Mouse (Mus musculus): ENCODE results near the gene Pcsk5. TPM values are rescaled to one million over a fixed set of nuclear protein-coding genes. Genes with fewer than 3 reads are reported as not detected.

Pcsk5 gene
- total and polyA plus RNA-seq, 2 experiments: 4.2 to 9.9 TPM

- Histone ChIP-seq H3K79me2 (ENCODE audit: control insufficient read depth, insufficient read depth, low read length) (no peaks in the 10 kb centered on the region), H3K36me3 (ENCODE audit: control insufficient read depth, insufficient read depth, low read length) (no peaks in the 10 kb centered on the region; the same call in 1 of the 2 replicates), H3K27me3 (ENCODE audit: control insufficient read depth, insufficient read depth, low read length) (no peaks in the 10 kb centered on the region), H3K27ac (replicated peaks; ENCODE audit: insufficient read depth, low read depth, low read length) (no peak overlapping the region), H3K4me1 (ENCODE audit: control insufficient read depth, insufficient read depth, low read length) (no peaks in the 10 kb centered on the region), H3K9ac (ENCODE audit: low read depth, low read length) (no peak overlapping the region), H3K4me3 (ENCODE audit: insufficient read depth, low read depth, low read length) (no peak overlapping the region)
- 85% methylated on average over 5 of the region's 5 CpGs for WGBS
- no peak for DNase-seq (ENCODE audit: extremely low read depth, low read depth, low spot score)
- no peak for TF ChIP-seq POLR2A (IDR thresholded peaks at IDR 0.05; ENCODE audit: extremely low read depth, insufficient read depth, low read length)
- TF ChIP-seq CTCF (IDR thresholded peaks at IDR 0.05; ENCODE audit: low read depth, low read length): no peak
These were observed 186.5 kb downstream of the Pcsk5 start for GRCm38 (mm10) chr19:17650831-17651502.

DNA sequence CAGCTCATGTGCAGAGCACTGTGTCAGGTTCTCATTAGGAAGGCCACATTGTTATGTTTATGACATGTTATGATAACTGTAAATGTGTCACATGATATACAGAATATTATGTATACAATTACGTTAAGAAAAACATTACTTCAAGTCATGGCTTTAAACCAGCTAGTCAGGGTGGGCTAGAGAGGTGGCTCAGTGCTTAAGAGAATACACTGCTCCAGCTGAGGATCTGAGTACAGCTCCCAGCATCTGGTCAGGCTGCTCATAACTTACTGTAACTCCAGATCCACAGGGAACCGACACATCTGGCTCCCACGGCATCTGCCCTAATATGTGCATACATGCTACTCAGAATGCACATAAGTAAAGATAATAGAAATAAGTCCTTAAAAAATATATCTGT is 187.5 kb downstream of the Pcsk5 start:
- Histone ChIP-seq H3K79me2 (ENCODE audit: control insufficient read depth, insufficient read depth, low read length) (no peaks in the 10 kb centered on the region), H3K9ac (ENCODE audit: low read depth, low read length) (no peak overlapping the region), H3K27me3 (ENCODE audit: control insufficient read depth, insufficient read depth, low read length) (no peaks in the 10 kb centered on the region), H3K27ac (replicated peaks; ENCODE audit: insufficient read depth, low read depth, low read length) (no peak overlapping the region), H3K4me3 (ENCODE audit: insufficient read depth, low read depth, low read length) (no peak overlapping the region), H3K4me1 (ENCODE audit: control insufficient read depth, insufficient read depth, low read length) (no peaks in the 10 kb centered on the region), H3K36me3 (ENCODE audit: control insufficient read depth, insufficient read depth, low read length) (no peaks in the 10 kb centered on the region; the same call in 1 of the 2 replicates)
- 92% methylated on average over 3 of the region's 3 CpGs for WGBS
- TF ChIP-seq CTCF (IDR thresholded peaks at IDR 0.05; ENCODE audit: low read depth, low read length): no peak
- TF ChIP-seq POLR2A (IDR thresholded peaks at IDR 0.05; ENCODE audit: extremely low read depth, insufficient read depth, low read length): no peak
- no peak for DNase-seq (ENCODE audit: extremely low read depth, low read depth, low spot score)

GRCm38 (mm10) chr19:17643128-17643797 is 194.2 kb downstream of the Pcsk5 start:
- TF ChIP-seq POLR2A (IDR thresholded peaks at IDR 0.05; ENCODE audit: extremely low read depth, insufficient read depth, low read length): no peak
- TF ChIP-seq CTCF (IDR thresholded peaks at IDR 0.05; ENCODE audit: low read depth, low read length): no peak
- WGBS: 71% methylated on average over 3 of the region's 3 CpGs
- no peaks in the 10 kb centered on the region for H3K27me3 ChIP-seq (ENCODE audit: control insufficient read depth, insufficient read depth, low read length)
- H3K9ac ChIP-seq (ENCODE audit: low read depth, low read length): no peak overlapping the region
- H3K36me3 ChIP-seq (ENCODE audit: control insufficient read depth, insufficient read depth, low read length): peaks cover 8% of the 10 kb centered on the region
- DNase-seq (ENCODE audit: extremely low read depth, low read depth, low spot score): no peak
- no peaks in the 10 kb centered on the region for H3K79me2 ChIP-seq (ENCODE audit: control insufficient read depth, insufficient read depth, low read length)
- H3K27ac ChIP-seq (replicated peaks; ENCODE audit: insufficient read depth, low read depth, low read length): no peak overlapping the region
- no peak overlapping the region for H3K4me3 ChIP-seq (ENCODE audit: insufficient read depth, low read depth, low read length)
- H3K4me1 ChIP-seq (ENCODE audit: control insufficient read depth, insufficient read depth, low read length): no peaks in the 10 kb centered on the region

- H3K79me2 ChIP-seq (ENCODE audit: control insufficient read depth, insufficient read depth, low read length): no peaks in the 10 kb centered on the region
- no peak overlapping the region for H3K4me3 ChIP-seq (ENCODE audit: insufficient read depth, low read depth, low read length)
- H3K36me3 ChIP-seq (ENCODE audit: control insufficient read depth, insufficient read depth, low read length): peaks cover 3% of the 10 kb centered on the region
- WGBS: 91% methylated on average over 6 of the region's 6 CpGs
- TF ChIP-seq CTCF (IDR thresholded peaks at IDR 0.05; ENCODE audit: low read depth, low read length): no peak
- no peak for TF ChIP-seq POLR2A (IDR thresholded peaks at IDR 0.05; ENCODE audit: extremely low read depth, insufficient read depth, low read length)
- no peaks in the 10 kb centered on the region for H3K4me1 ChIP-seq (ENCODE audit: control insufficient read depth, insufficient read depth, low read length)
- DNase-seq (ENCODE audit: extremely low read depth, low read depth, low spot score): no peak
- no peak overlapping the region for H3K27ac ChIP-seq (replicated peaks; ENCODE audit: insufficient read depth, low read depth, low read length)
- no peaks in the 10 kb centered on the region for H3K27me3 ChIP-seq (ENCODE audit: control insufficient read depth, insufficient read depth, low read length)
- H3K9ac ChIP-seq (ENCODE audit: low read depth, low read length): no peak overlapping the region
These were observed 201.4 kb downstream of the Pcsk5 start for GRCm38 (mm10) chr19:17635984-17636383.

DNA sequence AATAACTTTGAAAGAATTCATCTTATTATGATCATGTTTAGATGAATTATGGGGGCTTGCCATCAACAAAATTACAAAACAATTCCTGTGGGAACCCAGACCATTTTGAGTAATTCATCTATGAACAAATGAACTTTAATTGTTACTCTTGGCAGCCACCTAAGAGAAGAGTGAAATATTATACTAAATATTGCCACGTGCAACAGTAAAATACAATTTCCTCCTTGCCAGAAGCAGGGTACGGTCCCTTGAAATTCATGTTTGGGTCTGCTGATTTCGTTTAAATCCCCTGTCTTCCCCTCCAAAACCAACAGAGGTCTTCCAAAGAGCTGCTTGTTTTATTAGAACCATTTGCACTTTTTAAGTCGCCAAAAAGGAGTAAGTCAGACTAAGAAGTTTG is 221.8 kb downstream of the Pcsk5 start:
- DNase-seq (ENCODE audit: extremely low read depth, low read depth, low spot score): no peak
- H3K27ac ChIP-seq (replicated peaks; ENCODE audit: insufficient read depth, low read depth, low read length): no peak overlapping the region
- no peak overlapping the region for H3K4me3 ChIP-seq (ENCODE audit: insufficient read depth, low read depth, low read length)
- H3K27me3 ChIP-seq (ENCODE audit: control insufficient read depth, insufficient read depth, low read length): no peaks in the 10 kb centered on the region
- no peak overlapping the region for H3K9ac ChIP-seq (ENCODE audit: low read depth, low read length)
- H3K36me3 ChIP-seq (ENCODE audit: control insufficient read depth, insufficient read depth, low read length): 0 out of 2 replicates have a peak, but pooled peaks cover 2% of the 10 kb centered on the region
- no peak for TF ChIP-seq POLR2A (IDR thresholded peaks at IDR 0.05; ENCODE audit: extremely low read depth, insufficient read depth, low read length)
- no peak for TF ChIP-seq CTCF (IDR thresholded peaks at IDR 0.05; ENCODE audit: low read depth, low read length)
- no peaks in the 10 kb centered on the region for H3K79me2 ChIP-seq (ENCODE audit: control insufficient read depth, insufficient read depth, low read length)
- 78% methylated on average over 4 of the region's 4 CpGs for WGBS
- peaks cover 6% of the 10 kb centered on the region for H3K4me1 ChIP-seq (ENCODE audit: control insufficient read depth, insufficient read depth, low read length)

GRCm38 (mm10) chr19:17606510-17606909 is 230.9 kb downstream of the Pcsk5 start:
- no peaks in the 10 kb centered on the region for H3K79me2 ChIP-seq (ENCODE audit: control insufficient read depth, insufficient read depth, low read length)
- no peak for DNase-seq (ENCODE audit: extremely low read depth, low read depth, low spot score)
- H3K4me1 ChIP-seq (ENCODE audit: control insufficient read depth, insufficient read depth, low read length): no peaks in the 10 kb centered on the region
- H3K27me3 ChIP-seq (ENCODE audit: control insufficient read depth, insufficient read depth, low read length): no peaks in the 10 kb centered on the region
- WGBS: 74% methylated on average over 1 of the region's 1 CpGs
- no peaks in the 10 kb centered on the region for H3K36me3 ChIP-seq (ENCODE audit: control insufficient read depth, insufficient read depth, low read length)
- no peak overlapping the region for H3K27ac ChIP-seq (replicated peaks; ENCODE audit: insufficient read depth, low read depth, low read length)
- no peak overlapping the region for H3K4me3 ChIP-seq (ENCODE audit: insufficient read depth, low read depth, low read length)
- TF ChIP-seq POLR2A (IDR thresholded peaks at IDR 0.05; ENCODE audit: extremely low read depth, insufficient read depth, low read length) (no peak), CTCF (IDR thresholded peaks at IDR 0.05; ENCODE audit: low read depth, low read length) (no peak)
- H3K9ac ChIP-seq (ENCODE audit: low read depth, low read length): no peak overlapping the region
